Mouse (Mus musculus) hindbrain, embryonic 11.5 days (tissue): ENCODE measurements around the gene Apol8. TPM values are rescaled to one million over a fixed set of nuclear protein-coding genes. Genes with fewer than 3 reads are reported as not detected.
A peak's percentile ranks its signal among the peaks of the same experiment; 100 is the strongest.

Source experiments
- ATAC-seq: fragments of 200-750 bp; cut with Nextera tagmentation; 2 replicates; pipeline ENCODE4 v1.8.0; 2017; ENCODE audit warnings: mild to moderate bottlenecking, moderate TSS enrichment, moderate library complexity; ENCODE audit not compliant: low FRiP score
- DNase-seq: peaks from one replicate; pipeline ENCODE4 v3.0.0-alpha.2; 2015; ENCODE audit warnings: low spot score
- H3K27ac ChIP-seq: fragments of 300-500 bp; sonication (generic); 2 replicates; pipeline ENCODE4 v1.5.1; 2014; ENCODE audit warnings: mild to moderate bottlenecking, low read depth, low read length
- H3K27me3 ChIP-seq: fragments of 300-500 bp; sonication (generic); 2 replicates; pipeline ENCODE4 v1.6.1; 2014; ENCODE audit warnings: mild to moderate bottlenecking, low read length, moderate library complexity, mixed read lengths; ENCODE audit not compliant: control insufficient read depth, insufficient read depth
- H3K36me3 ChIP-seq: fragments of 300-500 bp; sonication (generic); 2 replicates; pipeline ENCODE4 v1.6.1; 2014; ENCODE audit warnings: mild to moderate bottlenecking, low read length, moderate library complexity, mixed read lengths; ENCODE audit not compliant: control insufficient read depth, insufficient read depth
- H3K4me1 ChIP-seq: fragments of 300-500 bp; sonication (generic); replicated peaks from 2 replicates; pipeline ENCODE4 v1.6.1; 2014; ENCODE audit warnings: low read length, mixed read lengths; ENCODE audit not compliant: control insufficient read depth, insufficient read depth
- H3K4me2 ChIP-seq: fragments of 300-500 bp; sonication (generic); replicated peaks from 2 replicates; pipeline ENCODE4 v1.6.1; 2014; ENCODE audit warnings: mild to moderate bottlenecking, low read depth, low read length
- H3K4me3 ChIP-seq: fragments of 300-500 bp; sonication (generic); 2 replicates; pipeline ENCODE4 v1.5.1; 2014; ENCODE audit warnings: low read depth, low read length
- H3K9ac ChIP-seq: fragments of 300-500 bp; sonication (generic); 2 replicates; pipeline ENCODE4 v1.6.1; 2014; ENCODE audit warnings: low read depth, low read length
- H3K9me3 ChIP-seq: fragments of 300-500 bp; sonication (generic); 2 replicates; pipeline ENCODE4 v1.6.1; 2016; ENCODE audit warnings: low read length; ENCODE audit not compliant: control insufficient read depth
- WGBS: fragments of 180-500 bp; shearing (Covaris S2); extraction: QIAGEN DNeasy Blood & Tissue Kit; methylation state at CpG from one replicate; pipeline ENCODE4 v1.1.7; 2014; 5-methylcytosine and 5-hydroxymethylcytosine counted together
- polyA plus RNA-seq: library from polyadenylated mRNA; unstranded; fragments of >200 nt; fragmentation: Nextera tagmentation; extraction: Ambion mirVana; gene quantifications from 2 replicates; pipeline ENCODE4 v1.2.1, GENCODE M21; 2014

The Apol8 gene
- polyA plus RNA-seq, 1 experiment from 2014 or later = 0.06 TPM

DNA sequence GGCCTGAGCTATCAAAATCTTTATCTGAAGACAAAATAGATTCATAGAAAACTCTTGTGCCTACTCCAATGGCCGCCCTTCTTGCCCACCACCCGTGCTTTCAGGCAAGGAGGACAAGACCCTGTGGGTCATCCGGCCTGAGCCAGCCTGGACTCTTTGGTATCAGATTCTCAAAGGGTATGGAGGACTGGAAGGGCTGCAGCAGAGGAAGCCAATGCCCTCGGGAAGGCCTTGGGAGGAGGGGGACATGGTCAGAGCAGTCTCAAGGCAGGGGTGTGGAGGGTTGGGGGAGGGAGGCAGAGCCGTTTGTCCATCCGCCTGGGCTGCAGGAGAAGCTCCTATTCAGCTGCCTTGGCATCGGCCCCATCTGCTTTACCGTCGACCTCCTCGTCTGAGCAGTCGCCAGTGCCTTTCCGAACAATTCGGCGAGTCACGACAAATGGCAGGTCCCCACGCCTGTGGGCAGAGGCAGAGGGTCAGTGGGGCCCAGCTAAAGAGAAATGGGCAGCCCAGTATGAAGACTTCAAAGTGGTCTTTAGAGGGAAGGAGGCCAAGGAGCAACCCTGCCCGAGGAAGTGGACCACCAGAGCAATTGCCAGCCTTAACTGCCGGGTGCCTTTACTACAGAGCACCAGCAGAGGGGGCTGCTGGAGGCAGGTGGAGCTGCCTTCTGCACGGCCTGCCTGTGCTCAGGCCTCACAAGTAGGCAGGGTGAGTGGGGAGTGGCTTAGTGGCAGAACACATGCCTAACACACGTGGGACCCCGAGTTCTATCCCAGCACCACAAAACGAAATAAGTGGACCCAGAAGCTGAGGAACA lies 5.0 kb upstream of the Apol8 start:
- ATAC-seq (no peak), DNase-seq (peak; percentile 57)
- no peak overlapping the region for H3K4me2 ChIP-seq
- H3K4me3 ChIP-seq = no peak overlapping the region
- no peak overlapping the region for H3K27ac ChIP-seq
- H3K36me3 ChIP-seq = peaks cover 9% of the 10 kb centered on the region
- H3K9ac ChIP-seq = no peak overlapping the region
- no peaks in the 10 kb centered on the region for H3K9me3 ChIP-seq
- 80% methylated on average over 22 of the region's 22 CpGs for WGBS
- no peaks in the 10 kb centered on the region for H3K27me3 ChIP-seq
- H3K4me1 ChIP-seq = 0 out of 2 replicates have a peak, but pooled peaks cover 2% of the 10 kb centered on the region

DNA sequence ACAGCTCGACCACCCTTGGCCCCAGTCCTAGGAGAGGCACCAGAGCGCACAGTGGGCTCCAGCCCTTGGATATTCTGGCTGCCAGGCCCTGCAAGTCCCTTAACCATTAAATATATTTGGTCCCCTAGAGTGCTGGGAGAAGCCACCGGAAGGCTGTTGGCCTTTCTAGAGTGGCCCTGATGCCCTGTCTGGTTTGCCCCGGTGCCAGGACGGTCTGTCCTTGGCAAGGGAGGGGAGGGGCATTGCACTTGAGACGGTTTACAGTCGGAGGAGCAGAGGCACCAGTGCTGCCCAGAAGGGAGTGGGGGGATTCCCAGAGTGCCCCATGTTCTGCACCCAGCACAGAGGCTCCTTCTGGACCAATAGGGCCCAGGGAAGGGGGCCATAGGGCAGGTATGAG lies 4.3 kb upstream of the Apol8 start:
- H3K36me3 ChIP-seq = peaks cover 8% of the 10 kb centered on the region; the same call in 1 of the 2 replicates
- no peak overlapping the region for H3K27ac ChIP-seq
- no peaks in the 10 kb centered on the region for H3K27me3 ChIP-seq
- no peak for ATAC-seq
- H3K9ac ChIP-seq = no peak overlapping the region
- no peak for DNase-seq
- 96% methylated on average over 7 of the region's 7 CpGs for WGBS
- no peak overlapping the region for H3K4me3 ChIP-seq
- no peaks in the 10 kb centered on the region for H3K9me3 ChIP-seq
- 0 out of 2 replicates have a peak, but pooled peaks cover 2% of the 10 kb centered on the region for H3K4me1 ChIP-seq
- H3K4me2 ChIP-seq = no peak overlapping the region

GRCm38 (mm10) chr15:77760037-77760436 lies 3.2 kb upstream of the Apol8 start:
- WGBS = 96% methylated on average over 16 of the region's 16 CpGs
- peaks cover 4% of the 10 kb centered on the region; the same call in 1 of the 2 replicates for H3K36me3 ChIP-seq
- no peak overlapping the region for H3K27ac ChIP-seq
- H3K4me3 ChIP-seq = no peak overlapping the region
- H3K9ac ChIP-seq = no peak overlapping the region
- no peak overlapping the region for H3K4me2 ChIP-seq
- ATAC-seq (no peak), DNase-seq (no peak)
- no peaks in the 10 kb centered on the region for H3K27me3 ChIP-seq
- H3K9me3 ChIP-seq = no peaks in the 10 kb centered on the region
- 0 out of 2 replicates have a peak, but pooled peaks cover 2% of the 10 kb centered on the region for H3K4me1 ChIP-seq

DNA sequence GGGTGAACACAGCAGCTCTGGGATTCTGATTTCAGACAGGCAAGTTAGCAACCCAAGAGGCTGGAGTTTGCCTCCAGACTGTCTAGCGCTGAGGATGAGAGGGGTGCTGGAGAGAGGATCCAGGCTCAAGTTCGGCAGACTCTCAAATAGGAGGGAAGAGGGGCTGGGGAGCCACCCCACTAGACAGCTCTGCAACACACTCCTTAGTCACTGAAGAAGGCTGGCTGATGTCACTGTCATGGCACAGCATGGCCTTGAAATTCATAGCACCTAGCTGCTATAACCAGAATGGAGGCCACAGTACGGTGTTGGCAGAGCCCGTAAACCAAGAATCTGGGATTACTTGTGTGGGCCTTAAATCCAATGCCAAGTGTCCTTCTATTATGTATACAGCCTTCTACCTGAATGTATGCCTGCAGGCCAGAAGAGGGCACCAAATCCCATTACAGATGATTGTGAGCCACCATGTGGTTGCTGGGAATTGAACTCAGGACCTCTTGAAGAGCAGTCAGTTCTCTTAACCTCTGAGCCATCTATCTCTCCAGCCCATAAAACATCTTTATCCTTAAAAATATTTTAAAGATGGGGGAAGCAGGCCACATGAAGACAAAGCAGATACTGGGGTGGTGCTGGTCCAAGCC lies 903 bp upstream of the Apol8 start:
- DNase-seq (no peak), ATAC-seq (no peak)
- no peak overlapping the region for H3K27ac ChIP-seq
- WGBS = 84% methylated on average over 4 of the region's 4 CpGs
- no peaks in the 10 kb centered on the region for H3K27me3 ChIP-seq
- no peak overlapping the region for H3K9ac ChIP-seq
- no peak overlapping the region for H3K4me3 ChIP-seq
- 0 out of 2 replicates have a peak, but pooled peaks cover 2% of the 10 kb centered on the region for H3K4me1 ChIP-seq
- no peaks in the 10 kb centered on the region for H3K36me3 ChIP-seq
- H3K9me3 ChIP-seq = no peaks in the 10 kb centered on the region
- H3K4me2 ChIP-seq = no peak overlapping the region

- no peak overlapping the region for H3K9ac ChIP-seq
- no peak for DNase-seq
- 0 out of 2 replicates have a peak, but pooled peaks cover 2% of the 10 kb centered on the region for H3K4me1 ChIP-seq
- ATAC-seq = no peak
- H3K9me3 ChIP-seq = no peaks in the 10 kb centered on the region
- H3K4me2 ChIP-seq = no peak overlapping the region
- WGBS = 66% methylated on average over 2 of the region's 2 CpGs
- H3K27me3 ChIP-seq = no peaks in the 10 kb centered on the region
- no peak overlapping the region for H3K4me3 ChIP-seq
- no peaks in the 10 kb centered on the region for H3K36me3 ChIP-seq
- H3K27ac ChIP-seq = no peak overlapping the region
Observed at GRCm38 (mm10) chr15:77756081-77756480, 722 bp downstream of the Apol8 start.

DNA sequence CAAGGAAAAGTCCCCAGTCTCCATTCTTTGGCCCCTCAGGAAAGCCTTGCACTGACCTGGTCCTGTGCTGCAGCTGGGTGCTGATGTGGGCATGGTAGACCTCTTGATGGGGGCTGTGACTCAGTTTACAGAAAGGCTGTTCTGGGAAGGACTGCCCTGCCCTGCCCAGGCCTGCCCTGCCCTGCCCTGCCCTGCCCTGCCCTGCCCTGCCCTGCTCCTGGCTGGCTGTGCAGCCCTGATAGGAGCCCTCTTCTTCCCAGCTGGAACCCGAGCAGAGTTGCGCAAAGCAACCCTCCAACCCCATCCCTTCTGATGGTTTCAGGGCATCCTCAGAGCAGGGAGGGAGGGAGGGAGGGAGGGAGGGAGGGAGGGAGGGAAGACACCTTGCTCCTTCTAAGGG lies 1.7 kb downstream of the Apol8 start:
- H3K4me1 ChIP-seq = 0 out of 2 replicates have a peak, but pooled peaks cover 2% of the 10 kb centered on the region
- no peak for DNase-seq
- no peaks in the 10 kb centered on the region for H3K36me3 ChIP-seq
- H3K9me3 ChIP-seq = no peaks in the 10 kb centered on the region
- no peaks in the 10 kb centered on the region for H3K27me3 ChIP-seq
- no peak overlapping the region for H3K27ac ChIP-seq
- H3K9ac ChIP-seq = no peak overlapping the region
- WGBS = no CpG with 5 or more reads among the region's 2 CpGs
- no peak overlapping the region for H3K4me3 ChIP-seq
- H3K4me2 ChIP-seq = no peak overlapping the region
- ATAC-seq = no peak

DNA sequence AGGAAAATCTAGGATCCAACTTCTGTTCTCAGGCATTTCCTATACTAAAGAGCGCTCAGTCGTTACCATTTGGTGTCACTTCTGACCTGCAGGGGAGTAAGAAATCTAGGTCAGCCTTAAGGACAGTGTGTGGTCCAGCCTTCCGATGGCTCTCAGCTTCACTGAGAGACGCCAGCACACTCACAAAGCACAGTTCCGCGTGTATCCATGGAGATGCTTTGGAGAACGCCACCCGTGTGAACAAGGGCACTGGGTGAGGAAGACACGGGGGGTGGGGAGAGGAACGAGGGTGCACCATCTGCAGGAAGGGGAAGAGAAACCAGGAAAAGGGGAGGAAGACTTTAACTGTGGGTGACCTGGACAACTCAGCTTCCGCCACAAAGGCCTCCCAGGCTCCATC lies 4.4 kb downstream of the Apol8 start:
- DNase-seq = no peak
- Histone ChIP-seq H3K9ac (no peak overlapping the region), H3K4me2 (no peak overlapping the region), H3K4me3 (no peak overlapping the region), H3K27me3 (no peaks in the 10 kb centered on the region), H3K4me1 (0 out of 2 replicates have a peak, but pooled peaks cover 2% of the 10 kb centered on the region), H3K27ac (no peak overlapping the region), H3K9me3 (no peaks in the 10 kb centered on the region), H3K36me3 (no peaks in the 10 kb centered on the region)
- 58% methylated on average over 11 of the region's 11 CpGs for WGBS
- no peak for ATAC-seq

GRCm38 (mm10) chr15:77750461-77750860 lies 6.3 kb downstream of the Apol8 start:
- DNase-seq = no peak
- no peaks in the 10 kb centered on the region for H3K36me3 ChIP-seq
- no peak for ATAC-seq
- H3K27me3 ChIP-seq = no peaks in the 10 kb centered on the region
- no peak overlapping the region for H3K9ac ChIP-seq
- WGBS = 38% methylated on average over 1 of the region's 1 CpGs
- H3K9me3 ChIP-seq = no peaks in the 10 kb centered on the region
- no peak overlapping the region for H3K4me2 ChIP-seq
- H3K4me1 ChIP-seq = no peaks in the 10 kb centered on the region
- H3K27ac ChIP-seq = no peak overlapping the region
- H3K4me3 ChIP-seq = no peak overlapping the region
